Mouse (Mus musculus) hematopoietic stem cell, adult 5-6 weeks (primary cell): ENCODE data around the gene Mex3d. TPM values are rescaled to one million over a fixed set of nuclear protein-coding genes. Genes with fewer than 3 reads are reported as not detected.
A peak's percentile ranks its signal among the peaks of the same experiment; 100 is the strongest.

Experiments used
- ATAC-seq, 2 experiments: fragments of 125-278 bp in 1 of 2; replicated peaks in 1 of 2; 2 replicates each; pipeline ENCODE4 v1.8.0; 2016 to 2017; ENCODE audit warnings: inconsistent platforms in 2 of 2, mild to moderate bottlenecking in 2 of 2, moderate number of reproducible peaks in 2 of 2, low read depth in 1 of 2, moderate TSS enrichment in 1 of 2; ENCODE audit not compliant: low FRiP score in 2 of 2, poor library complexity in 2 of 2, severe bottlenecking in 2 of 2, insufficient read depth in 1 of 2, low TSS enrichment in 1 of 2
- total RNA-seq: library from RNA; stranded (forward); fragments of 172-1452, 232-1000 nt; gene quantifications from 2 replicates; pipeline ENCODE4 v1.2.3, GENCODE M21; 2017

Mex3d gene
- total RNA-seq, 1 experiment from 2014 or later: 9.9 TPM

GRCm38 (mm10) chr10:80396822-80397523 lies 9.5 kb upstream of the Mex3d start:
- ATAC-seq: no peak

- ATAC-seq: no peak
Measured at GRCm38 (mm10) chr10:80395025-80395627, 7.7 kb upstream of the Mex3d start.

GRCm38 (mm10) chr10:80392687-80393086 lies 5.2 kb upstream of the Mex3d start:
- no peak for ATAC-seq

- no peak for ATAC-seq
Measured at GRCm38 (mm10) chr10:80390697-80391096, 3.2 kb upstream of the Mex3d start.

GRCm38 (mm10) chr10:80389185-80389708 lies 1.8 kb upstream of the Mex3d start:
- no peak for ATAC-seq

GRCm38 (mm10) chr10:80388731-80389130 lies 1.3 kb upstream of the Mex3d start:
- ATAC-seq: no peak

- ATAC-seq: no peak
Measured at GRCm38 (mm10) chr10:80386735-80387471, 556 bp downstream of the Mex3d start.

- ATAC-seq: no peak
Measured at GRCm38 (mm10) chr10:80385811-80386734, 1.4 kb downstream of the Mex3d start.

- no peak for ATAC-seq
Measured at GRCm38 (mm10) chr10:80385310-80385709, 2.1 kb downstream of the Mex3d start.

- no peak for ATAC-seq
Measured at GRCm38 (mm10) chr10:80384709-80385108, 2.8 kb downstream of the Mex3d start.

- ATAC-seq: no peak
Measured at GRCm38 (mm10) chr10:80384115-80384639, 3.3 kb downstream of the Mex3d start.

GRCm38 (mm10) chr10:80383431-80383830 lies 4.0 kb downstream of the Mex3d start:
- no peak for ATAC-seq

GRCm38 (mm10) chr10:80382641-80383365 lies 4.7 kb downstream of the Mex3d start:
- ATAC-seq: no peak

- ATAC-seq: no peak
Measured at GRCm38 (mm10) chr10:80377716-80378115, 9.7 kb downstream of the Mex3d start.

- peak; percentile 78 to 80 for ATAC-seq
Measured at GRCm38 (mm10) chr10:80376160-80376559, 11.3 kb downstream of the Mex3d start.

GRCm38 (mm10) chr10:80374063-80374462 lies 13.4 kb downstream of the Mex3d start:
- peak; percentile 15 to 37; a peak in 1 of 4 replicates for ATAC-seq
